Mouse (Mus musculus) liver, postnatal 0 days (tissue): ENCODE measurements at regions not wholly inside any gene's neighbourhood (a gene's known extent, or its start where the extent isn't known, plus 50 kb on each side); places are given as distances from the start of the nearest gene placed in this dataset.
A peak's percentile ranks its signal among the peaks of the same experiment; 100 is the strongest.

ENCODE experiments used
- ATAC-seq: fragments of 200-750 bp; cut with Nextera tagmentation; 2 replicates; pipeline ENCODE4 v1.8.0; 2017; ENCODE audit warnings: mild to moderate bottlenecking, moderate library complexity
- DNase-seq: peaks from one replicate; pipeline ENCODE4 v3.0.0-alpha.2; 2016
- H3K27ac ChIP-seq: fragments of 300-500 bp; sonication (generic); 2 replicates; pipeline ENCODE4 v1.5.1; 2014; ENCODE audit warnings: antibody characterized with exemption, moderate library complexity, mild to moderate bottlenecking, low read depth
- H3K27me3 ChIP-seq: fragments of 300-500 bp; sonication (generic); 2 replicates; pipeline ENCODE4 v1.6.1; 2014; ENCODE audit warnings: low read length, control low read depth, mixed read lengths; ENCODE audit not compliant: insufficient read depth
- H3K36me3 ChIP-seq: fragments of 300-500 bp; sonication (generic); replicated peaks from 2 replicates; pipeline ENCODE4 v1.6.1; 2014; ENCODE audit warnings: mild to moderate bottlenecking, control low read depth, low read length, moderate library complexity, mixed read lengths; ENCODE audit not compliant: insufficient read depth
- H3K4me1 ChIP-seq: fragments of 300-500 bp; sonication (generic); 2 replicates; pipeline ENCODE4 v1.6.1; 2014; ENCODE audit warnings: antibody characterized with exemption, mild to moderate bottlenecking, control low read depth; ENCODE audit not compliant: insufficient read depth
- H3K4me2 ChIP-seq: fragments of 300-500 bp; sonication (generic); 2 replicates; pipeline ENCODE4 v1.6.1; 2014; ENCODE audit warnings: low read depth, mild to moderate bottlenecking, low read length, moderate library complexity, mixed read lengths
- H3K4me3 ChIP-seq: fragments of 300-500 bp; sonication (generic); 2 replicates; pipeline ENCODE4 v1.5.1; 2014; ENCODE audit warnings: low read depth, low read length
- H3K9ac ChIP-seq: fragments of 300-500 bp; sonication (generic); replicated peaks from 2 replicates; pipeline ENCODE4 v1.6.1; 2014; ENCODE audit warnings: mild to moderate bottlenecking, moderate library complexity
- H3K9me3 ChIP-seq: fragments of 300-500 bp; sonication (generic); 2 replicates; pipeline ENCODE4 v1.6.1; 2016; ENCODE audit warnings: mild to moderate bottlenecking, control low read depth, low read length, mixed read lengths
- CTCF ChIP-seq: sonication (generic); IDR thresholded peaks from 2 replicates; pipeline ENCODE4 v1.5.1; 2016; ENCODE audit warnings: antibody characterized with exemption, low read depth
- EP300 ChIP-seq: IDR thresholded peaks from 2 replicates; pipeline ENCODE4 v1.6.1; 2016; ENCODE audit warnings: antibody characterized with exemption, low read depth, mild to moderate bottlenecking
- WGBS: fragments of 180-500 bp; shearing (Covaris S2); extraction: QIAGEN DNeasy Blood & Tissue Kit; methylation state at CpG from one replicate; pipeline ENCODE4 v1.1.7; 2014; ENCODE audit not compliant: insufficient replicate concordance; 5-methylcytosine and 5-hydroxymethylcytosine counted together

- Histone ChIP-seq H3K27ac (no peak overlapping the region), H3K27me3 (no peaks in the 10 kb centered on the region), H3K4me1 (no peaks in the 10 kb centered on the region), H3K36me3 (no peaks in the 10 kb centered on the region), H3K9me3 (peaks cover 2% of the 10 kb centered on the region; the same call in 1 of the 2 replicates), H3K9ac (no peak overlapping the region), H3K4me2 (no peak overlapping the region), H3K4me3 (no peak overlapping the region)
- no peak for DNase-seq
- TF ChIP-seq CTCF (no peak), EP300 (no peak)
- 36% methylated on average over 1 of the region's 1 CpGs for WGBS
- ATAC-seq, result no peak
Measured at GRCm38 (mm10) chr19:52048378-52048978, 215.6 kb upstream of the Ins1 start.

GRCm38 (mm10) chr19:52068806-52069205 is 195.3 kb upstream of the Ins1 start:
- Histone ChIP-seq H3K36me3 (no peaks in the 10 kb centered on the region), H3K4me2 (no peak overlapping the region), H3K9ac (no peak overlapping the region), H3K4me1 (no peaks in the 10 kb centered on the region), H3K9me3 (no peaks in the 10 kb centered on the region), H3K27me3 (no peaks in the 10 kb centered on the region), H3K4me3 (no peak overlapping the region), H3K27ac (no peak overlapping the region)
- ATAC-seq, result no peak
- DNase-seq, result no peak
- WGBS, result 69% methylated on average over 1 of the region's 1 CpGs
- TF ChIP-seq CTCF (no peak), EP300 (no peak)

- Histone ChIP-seq H3K4me2 (no peak overlapping the region), H3K27ac (no peak overlapping the region), H3K4me1 (no peaks in the 10 kb centered on the region), H3K9me3 (no peaks in the 10 kb centered on the region), H3K27me3 (no peaks in the 10 kb centered on the region), H3K4me3 (no peak overlapping the region), H3K36me3 (no peaks in the 10 kb centered on the region), H3K9ac (no peak overlapping the region)
- ATAC-seq (no peak), DNase-seq (no peak)
- TF ChIP-seq EP300 (no peak), CTCF (no peak)
- 66% methylated on average over 4 of the region's 4 CpGs for WGBS
Measured at GRCm38 (mm10) chr19:52069919-52070528, 194.1 kb upstream of the Ins1 start.

GRCm38 (mm10) chr19:52071234-52071633 is 192.9 kb upstream of the Ins1 start:
- Histone ChIP-seq H3K9ac (no peak overlapping the region), H3K4me2 (no peak overlapping the region), H3K36me3 (no peaks in the 10 kb centered on the region), H3K4me1 (no peaks in the 10 kb centered on the region), H3K27ac (no peak overlapping the region), H3K4me3 (no peak overlapping the region), H3K27me3 (no peaks in the 10 kb centered on the region), H3K9me3 (no peaks in the 10 kb centered on the region)
- DNase-seq (no peak), ATAC-seq (no peak)
- no peak for TF ChIP-seq EP300
- no peak for TF ChIP-seq CTCF
- WGBS, result 74% methylated on average over 5 of the region's 5 CpGs

- 16% methylated on average over 3 of the region's 3 CpGs for WGBS
- no peaks in the 10 kb centered on the region for H3K4me1 ChIP-seq
- H3K9ac ChIP-seq, result no peak overlapping the region
- H3K27me3 ChIP-seq, result no peaks in the 10 kb centered on the region
- H3K4me3 ChIP-seq, result no peak overlapping the region
- H3K36me3 ChIP-seq, result no peaks in the 10 kb centered on the region
- H3K9me3 ChIP-seq, result no peaks in the 10 kb centered on the region
- TF ChIP-seq CTCF (peak; percentile 26; the same call in 1 of the 2 replicates), EP300 (no peak)
- H3K27ac ChIP-seq, result no peak overlapping the region
- DNase-seq (no peak), ATAC-seq (no peak)
- H3K4me2 ChIP-seq, result no peak overlapping the region
Measured at GRCm38 (mm10) chr19:52079020-52079419, 185.1 kb upstream of the Ins1 start.

GRCm38 (mm10) chr19:52112398-52112797 is 151.7 kb upstream of the Ins1 start:
- H3K4me2 ChIP-seq, result no peak overlapping the region
- no peak overlapping the region for H3K9ac ChIP-seq
- H3K27me3 ChIP-seq, result no peaks in the 10 kb centered on the region
- H3K4me3 ChIP-seq, result no peak overlapping the region
- no peaks in the 10 kb centered on the region for H3K4me1 ChIP-seq
- no peaks in the 10 kb centered on the region for H3K36me3 ChIP-seq
- TF ChIP-seq EP300 (no peak), CTCF (no peak)
- no peak for ATAC-seq
- WGBS, result 75% methylated on average over 3 of the region's 3 CpGs
- DNase-seq, result no peak
- H3K27ac ChIP-seq, result no peak overlapping the region
- no peaks in the 10 kb centered on the region for H3K9me3 ChIP-seq
